Mouse (Mus musculus) T-helper 17 cell (primary cell): ENCODE measurements around the gene Tsc22d1.

Source experiments
- in situ Hi-C, 2 experiments: fragments of 300-600 bp; cut with MboI, MseI; formaldehyde crosslinking; loops; 1 replicate in 1 of 2; 2 replicates in 1 of 2; pipeline ENCODE4 v1.15.1; 2025; ENCODE audit warnings: high pct_unique_total_duplicates in 2 of 2

Gene Tsc22d1

GRCm38 (mm10) chr14:76480507-76480906, 65.7 kb downstream of the Tsc22d1 start:
- in situ Hi-C loops, result no loop called here

GRCm38 (mm10) chr14:76483701-76484100, 68.9 kb downstream of the Tsc22d1 start:
- in situ Hi-C loops, result no loop called here

- in situ Hi-C loops, result loop anchor here in 1 of 2 experiments (5.0 kb wide), 1 partner anchor 520 kb away; no protein-coding TSS in a partner anchor
These were observed 72.8 kb downstream of the Tsc22d1 start for GRCm38 (mm10) chr14:76487609-76488008.

GRCm38 (mm10) chr14:76488101-76489044, 73.6 kb downstream of the Tsc22d1 start:
- in situ Hi-C loops, result loop anchor here in 1 of 2 experiments (5.0 kb wide), 1 partner anchor 519 kb away; no protein-coding TSS in a partner anchor

- in situ Hi-C loops, result loop anchor here in 1 of 2 experiments (5.0 kb wide), 1 partner anchor 518 kb away; no protein-coding TSS in a partner anchor
These were observed 74.4 kb downstream of the Tsc22d1 start for GRCm38 (mm10) chr14:76489128-76489527.

- in situ Hi-C loops, result no loop called here
These were observed 80.3 kb downstream of the Tsc22d1 start for GRCm38 (mm10) chr14:76495022-76495421.

- in situ Hi-C loops, result no loop called here
These were observed 82.4 kb downstream of the Tsc22d1 start for GRCm38 (mm10) chr14:76497187-76497586.

GRCm38 (mm10) chr14:76498210-76498609, 83.4 kb downstream of the Tsc22d1 start:
- in situ Hi-C loops, result no loop called here

GRCm38 (mm10) chr14:76499492-76499891, 84.7 kb downstream of the Tsc22d1 start:
- in situ Hi-C loops, result no loop called here

GRCm38 (mm10) chr14:76500036-76500435, 85.3 kb downstream of the Tsc22d1 start:
- in situ Hi-C loops, result loop anchor here in 1 of 2 experiments (5.0 kb wide), 1 partner anchor 507 kb away; no protein-coding TSS in a partner anchor

GRCm38 (mm10) chr14:76503231-76503851, 88.6 kb downstream of the Tsc22d1 start:
- in situ Hi-C loops, result loop anchor here in 1 of 2 experiments (5.0 kb wide), 1 partner anchor 504 kb away; no protein-coding TSS in a partner anchor

- in situ Hi-C loops, result loop anchor here in 1 of 2 experiments (5.0 kb wide), 1 partner anchor 503 kb away; no protein-coding TSS in a partner anchor
These were observed 89.5 kb downstream of the Tsc22d1 start for GRCm38 (mm10) chr14:76504121-76504737.

GRCm38 (mm10) chr14:76505101-76505438, 90.3 kb downstream of the Tsc22d1 start:
- in situ Hi-C loops, result loop anchor here in 1 of 2 experiments (5.0 kb wide), 1 partner anchor 257 kb away; no protein-coding TSS in a partner anchor

- in situ Hi-C loops, result loop anchor here in 1 of 2 experiments (5.0 kb wide), 1 partner anchor 257 kb away; no protein-coding TSS in a partner anchor
These were observed 90.9 kb downstream of the Tsc22d1 start for GRCm38 (mm10) chr14:76505439-76506220.

GRCm38 (mm10) chr14:76506425-76507205, 91.9 kb downstream of the Tsc22d1 start:
- in situ Hi-C loops, result loop anchor here in 1 of 2 experiments (5.0 kb wide), 1 partner anchor 256 kb away; no protein-coding TSS in a partner anchor

GRCm38 (mm10) chr14:76507357-76507756, 92.6 kb downstream of the Tsc22d1 start:
- in situ Hi-C loops, result loop anchor here in 1 of 2 experiments (5.0 kb wide), 1 partner anchor 255 kb away; no protein-coding TSS in a partner anchor

GRCm38 (mm10) chr14:76507804-76508500, 93.2 kb downstream of the Tsc22d1 start:
- in situ Hi-C loops, result loop anchor here in 1 of 2 experiments (5.0 kb wide), 1 partner anchor 254 kb away; no protein-coding TSS in a partner anchor

- in situ Hi-C loops, result loop anchor here in 1 of 2 experiments (5.0 kb wide), 1 partner anchor 254 kb away; no protein-coding TSS in a partner anchor
These were observed 93.9 kb downstream of the Tsc22d1 start for GRCm38 (mm10) chr14:76508701-76509100.

- in situ Hi-C loops, result loop anchor here in 1 of 2 experiments (5.0 kb wide), 1 partner anchor 355 kb away; no protein-coding TSS in a partner anchor
These were observed 97.2 kb downstream of the Tsc22d1 start for GRCm38 (mm10) chr14:76511971-76512370.
